Mouse (Mus musculus): ENCODE results near the gene Ccdc34. TPM values are rescaled to one million over a fixed set of nuclear protein-coding genes. Genes with fewer than 3 reads are reported as not detected.

The Ccdc34 gene
- 10 to 100 TPM; 12.3 to 14.8 (median 14.2) TPM for total RNA-seq (2022)

DNA sequence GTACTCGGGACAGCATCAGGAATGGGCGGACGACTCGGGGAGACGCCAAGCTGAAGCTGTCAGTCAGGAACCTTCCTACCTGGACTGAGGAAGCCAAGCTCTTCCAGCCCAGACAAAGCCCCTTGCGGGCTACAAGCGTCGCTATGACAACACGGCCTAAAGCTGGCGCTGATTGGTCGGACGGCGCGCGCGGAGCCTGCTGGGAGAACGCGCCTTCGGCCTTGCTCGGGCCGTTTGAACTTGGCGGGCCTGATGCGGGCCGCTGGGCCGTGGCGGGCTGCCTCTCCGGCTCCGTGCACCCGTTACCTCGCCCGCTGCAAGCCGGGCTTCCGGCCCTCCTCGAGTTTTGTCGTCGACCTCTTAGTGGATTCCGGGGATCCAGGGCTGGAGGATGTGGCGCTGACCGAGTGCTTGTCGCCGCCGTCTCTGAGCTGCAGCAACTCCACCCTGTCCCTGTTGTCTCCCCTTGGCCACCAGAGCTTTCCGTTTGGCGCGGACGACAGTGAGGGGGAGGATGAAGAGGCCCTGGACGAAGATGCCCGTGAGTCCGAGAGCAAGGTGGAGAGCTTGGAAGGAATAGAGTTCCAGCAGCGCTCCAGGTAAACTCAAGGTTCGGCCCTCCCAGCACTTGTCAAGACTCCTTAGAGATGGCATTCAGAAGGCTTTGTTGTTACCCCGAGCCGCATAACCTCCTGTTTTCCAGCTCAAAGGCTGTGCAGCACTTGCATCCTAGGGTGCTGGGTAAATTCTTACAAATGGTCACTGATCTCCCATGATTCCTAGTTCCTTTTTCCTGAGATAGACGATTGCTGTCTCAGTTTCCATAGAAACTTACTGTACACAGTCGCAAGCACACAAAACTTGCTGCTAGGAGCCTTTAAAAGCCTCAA lies at the start of gene Ccdc34:
TSS of gene Ccdc34 (plus strand) at position 202 of the 890 bp plus-strand sequence.
- DNase-seq (ENCODE audit: low spot score in 2 of 2): peak; percentile 83 to 89

DNA sequence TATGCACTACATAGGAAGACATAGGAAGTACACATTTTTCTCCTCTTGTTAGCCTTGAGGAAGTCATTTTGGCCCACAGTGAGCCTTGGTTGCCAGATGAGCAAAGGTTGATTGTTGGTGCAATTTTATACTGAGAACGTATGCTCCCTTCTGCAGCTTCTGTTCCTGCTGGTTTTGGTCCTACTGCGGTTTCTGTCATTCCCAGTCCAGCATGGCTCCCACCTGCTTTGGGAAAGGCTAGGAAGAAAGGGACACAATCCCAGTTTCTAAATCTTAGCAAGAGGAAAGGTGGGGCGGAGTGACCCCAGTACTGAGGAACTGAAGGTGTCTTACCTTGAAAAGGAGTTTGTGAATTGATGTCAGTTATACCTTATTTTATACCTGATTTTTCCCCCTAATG lies 48.2 kb upstream of the Ccdc34 start:
- no peak for DNase-seq (ENCODE audit: low spot score in 2 of 2)

DNA sequence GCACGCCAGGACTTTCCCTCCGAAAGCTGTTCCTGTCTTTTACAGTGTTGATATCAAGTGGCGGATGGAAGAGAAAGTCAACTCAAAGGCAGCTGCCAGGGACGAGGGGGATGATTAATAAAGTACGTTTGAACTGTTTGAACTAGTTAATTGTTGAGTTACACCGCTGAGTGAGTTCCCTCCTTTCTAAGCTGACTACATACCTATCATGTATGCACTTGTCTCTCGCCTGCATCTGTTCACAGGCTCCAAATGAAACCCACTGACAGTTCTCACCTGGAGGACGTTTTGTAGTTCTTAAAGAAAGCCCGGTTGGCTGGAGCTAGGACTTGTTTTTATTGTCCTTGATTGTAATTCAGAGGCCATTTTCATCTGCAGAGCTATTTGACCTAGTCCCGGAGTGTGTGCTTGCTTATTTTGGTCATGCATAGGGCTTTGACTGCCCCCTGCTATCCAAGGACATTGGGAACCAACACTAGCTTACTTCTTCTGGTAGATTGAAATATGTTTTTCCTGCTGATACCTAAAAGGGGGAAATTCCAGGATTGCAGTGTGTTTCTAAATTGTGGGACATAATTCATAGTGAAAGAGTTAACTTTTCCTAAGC lies 47.6 kb upstream of the Ccdc34 start:
- DNase-seq (ENCODE audit: low spot score in 2 of 2): no peak

DNA sequence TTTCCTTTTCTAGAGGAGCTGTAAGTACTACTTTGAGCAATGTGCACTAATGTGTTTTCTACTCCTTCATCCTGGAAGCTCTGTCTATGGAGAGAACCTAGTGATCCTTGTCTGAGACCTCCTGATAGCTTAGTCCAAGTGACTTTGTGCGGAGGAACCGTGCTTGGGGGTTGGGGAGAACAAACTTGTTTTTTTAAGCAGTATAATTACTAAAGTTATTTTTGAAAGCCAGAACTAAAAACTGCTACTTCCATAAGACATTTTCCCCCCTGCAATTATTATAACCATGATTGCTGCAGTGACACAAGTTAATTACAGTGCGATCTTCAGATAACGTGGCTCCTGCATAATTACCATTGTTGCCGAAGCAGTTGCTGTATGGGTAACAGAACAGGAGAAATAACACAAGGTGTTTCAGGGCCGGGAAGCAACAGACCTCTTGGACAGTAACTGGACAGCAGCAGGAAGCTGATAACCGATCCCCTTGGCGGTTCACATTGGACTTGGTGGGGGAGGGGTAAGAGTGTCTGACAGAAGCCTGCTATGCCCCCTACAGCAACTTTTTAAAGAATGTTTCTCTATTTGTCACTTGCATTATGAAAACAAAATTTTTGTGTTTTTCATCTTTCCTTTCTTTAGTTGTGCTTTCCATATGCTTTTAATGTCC lies 46.7 kb upstream of the Ccdc34 start:
- DNase-seq (ENCODE audit: low spot score in 2 of 2): no peak

DNA sequence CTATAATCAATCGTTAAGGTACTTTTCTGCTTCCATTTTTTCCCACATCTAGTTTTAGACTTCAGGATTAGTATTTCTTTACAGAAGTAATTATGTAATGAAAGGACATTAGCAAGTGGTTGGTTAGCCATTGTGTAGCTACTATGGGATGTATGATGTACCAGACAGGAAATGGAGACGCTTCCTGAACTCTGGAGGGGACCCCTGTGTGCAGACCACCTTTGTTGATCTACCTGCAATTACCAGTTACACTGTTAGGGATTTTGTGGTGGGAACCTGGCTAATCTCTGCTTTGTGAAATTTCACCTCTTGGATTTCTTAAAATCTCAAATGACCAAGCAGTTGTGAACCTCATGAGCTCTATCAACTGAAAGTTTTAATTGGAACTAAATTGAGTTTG lies 45.3 kb upstream of the Ccdc34 start:
- no peak for DNase-seq (ENCODE audit: low spot score in 2 of 2)

DNA sequence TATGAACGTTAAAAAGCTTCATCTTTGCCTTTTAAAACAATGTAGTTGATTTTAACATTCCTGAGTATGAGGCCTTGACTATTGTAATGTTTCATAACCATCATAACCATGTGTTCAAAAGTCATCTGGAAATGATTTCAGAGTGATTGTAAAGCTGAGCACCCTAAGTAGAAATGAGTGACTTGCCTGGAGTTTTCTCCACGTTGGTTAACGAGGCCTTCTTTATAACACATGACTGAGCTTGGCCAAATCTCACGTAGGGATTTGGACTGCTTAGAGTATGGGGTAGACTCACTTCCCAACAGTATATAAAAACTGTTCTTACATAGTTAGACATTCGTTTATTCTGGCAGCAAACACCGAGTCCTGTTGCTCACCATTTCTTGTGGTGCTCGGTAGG lies 44.7 kb upstream of the Ccdc34 start:
- DNase-seq (ENCODE audit: low spot score in 2 of 2): no peak

DNA sequence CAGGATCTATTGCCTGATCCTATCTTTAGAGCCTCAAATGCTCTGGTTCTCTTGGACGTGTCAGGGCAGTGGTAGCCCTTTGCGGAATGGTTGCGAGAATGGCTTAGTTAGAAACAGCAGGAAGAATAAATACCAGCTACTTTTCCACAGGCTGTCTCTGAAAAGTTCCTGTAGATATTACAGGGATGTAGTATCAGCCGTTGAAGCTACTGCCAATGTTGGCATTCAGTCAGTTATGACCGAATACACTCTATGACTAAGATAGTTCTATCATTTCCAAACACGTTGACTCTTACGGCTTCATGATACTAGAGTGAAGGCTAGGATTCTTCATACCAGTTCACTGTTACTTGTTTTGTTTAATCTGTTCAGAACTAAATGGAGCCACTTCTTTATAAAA lies 42.8 kb upstream of the Ccdc34 start:
- DNase-seq (ENCODE audit: low spot score in 2 of 2): no peak

DNA sequence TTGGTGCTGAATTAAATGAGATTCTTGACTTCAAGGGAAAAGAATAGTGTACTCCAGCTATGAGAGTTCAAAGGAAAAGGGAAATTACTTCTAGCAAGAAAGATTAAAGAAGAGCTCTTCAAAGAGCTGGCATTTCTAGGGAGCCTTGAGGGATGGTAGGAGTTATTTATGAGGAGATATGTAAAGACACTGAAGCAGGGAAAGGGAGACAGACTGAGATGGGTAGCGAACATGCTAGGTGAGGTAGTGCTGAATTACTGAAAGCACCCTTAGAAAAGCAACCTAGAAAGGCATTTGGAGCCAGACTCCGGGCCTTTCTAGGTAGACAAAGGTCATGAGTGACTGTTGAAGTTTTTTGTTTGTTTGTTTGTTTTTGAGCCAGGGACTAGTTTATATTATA lies 41.4 kb upstream of the Ccdc34 start:
- DNase-seq (ENCODE audit: low spot score in 2 of 2): no peak

DNA sequence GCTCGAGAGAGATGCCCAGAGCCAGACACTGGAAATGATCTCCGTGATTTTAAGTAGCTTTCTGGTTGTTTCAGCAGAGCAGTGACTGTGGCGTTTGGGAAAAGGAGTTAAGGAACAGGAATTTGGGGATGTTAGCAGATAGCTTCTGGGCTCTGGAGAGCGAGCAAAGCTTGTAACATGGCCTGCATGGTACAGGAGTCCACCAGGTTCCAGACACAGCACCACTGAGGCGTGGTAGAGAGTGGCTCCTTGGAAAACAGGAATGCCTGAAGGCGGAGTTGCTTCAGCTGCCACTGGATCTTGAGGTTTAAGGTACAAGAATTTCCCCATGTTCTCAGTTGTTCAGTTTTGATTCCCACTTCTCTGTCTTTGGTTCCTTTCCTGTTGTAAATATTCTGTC lies 40.3 kb upstream of the Ccdc34 start:
- DNase-seq (ENCODE audit: low spot score in 2 of 2): no peak

DNA sequence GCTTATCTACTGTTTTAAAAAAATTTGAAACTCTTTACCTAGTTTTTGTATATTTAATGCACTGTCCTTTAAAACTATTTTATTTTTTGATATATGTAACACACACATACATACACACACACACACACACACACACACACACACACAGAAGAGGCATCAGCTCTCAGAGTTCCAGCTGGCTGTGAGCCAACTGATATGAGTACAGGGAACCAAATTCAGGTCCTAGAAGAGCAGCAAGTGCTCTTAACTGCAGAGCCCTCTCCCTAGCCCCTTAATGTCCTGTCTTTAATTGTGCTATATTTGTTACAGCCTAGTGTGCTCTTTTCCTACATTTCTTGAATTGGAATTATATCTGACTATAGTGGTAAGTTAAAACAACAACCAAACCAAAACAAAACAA lies 38.4 kb upstream of the Ccdc34 start:
- DNase-seq (ENCODE audit: low spot score in 2 of 2): no peak

DNA sequence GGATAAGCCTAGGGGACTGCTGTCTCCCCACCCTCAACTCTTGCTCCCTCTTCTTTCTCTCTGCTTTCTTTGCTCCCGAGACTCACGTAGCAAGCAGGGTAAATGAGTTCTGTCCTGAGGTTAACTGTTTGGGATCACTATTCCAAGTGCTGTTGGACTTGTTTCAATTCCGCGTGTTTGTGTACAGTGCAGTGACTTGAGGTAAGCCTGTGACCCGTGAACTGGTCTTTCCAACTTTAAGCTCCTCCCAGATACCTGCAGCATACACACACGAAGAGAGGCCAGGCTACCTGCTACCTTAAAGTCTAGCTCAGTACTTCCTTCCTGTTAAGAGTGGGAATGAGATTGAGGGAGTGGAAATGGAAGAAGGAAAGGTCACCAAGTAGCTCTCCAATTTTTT lies 34.2 kb upstream of the Ccdc34 start:
- no peak for DNase-seq (ENCODE audit: low spot score in 2 of 2)

DNA sequence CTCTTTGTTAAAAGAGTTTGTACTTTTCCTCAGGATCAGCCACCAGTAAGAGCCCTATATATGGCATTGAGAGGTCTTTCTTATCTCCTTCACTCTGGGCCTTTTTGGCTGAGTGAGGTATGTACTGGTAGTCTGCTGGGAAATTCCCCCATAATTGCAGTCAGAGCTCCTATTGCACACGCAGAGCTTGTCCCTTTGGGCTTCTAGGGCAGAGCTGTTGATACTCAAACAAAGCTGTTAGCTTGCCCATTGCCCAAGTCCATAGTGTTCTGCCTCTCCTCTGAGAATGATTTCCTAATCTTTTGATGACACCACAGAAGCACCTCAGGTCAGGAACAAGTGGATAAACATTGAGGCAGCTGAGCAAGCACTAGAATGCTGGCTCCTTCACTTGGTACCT lies 32.7 kb upstream of the Ccdc34 start:
- no peak for DNase-seq (ENCODE audit: low spot score in 2 of 2)

DNA sequence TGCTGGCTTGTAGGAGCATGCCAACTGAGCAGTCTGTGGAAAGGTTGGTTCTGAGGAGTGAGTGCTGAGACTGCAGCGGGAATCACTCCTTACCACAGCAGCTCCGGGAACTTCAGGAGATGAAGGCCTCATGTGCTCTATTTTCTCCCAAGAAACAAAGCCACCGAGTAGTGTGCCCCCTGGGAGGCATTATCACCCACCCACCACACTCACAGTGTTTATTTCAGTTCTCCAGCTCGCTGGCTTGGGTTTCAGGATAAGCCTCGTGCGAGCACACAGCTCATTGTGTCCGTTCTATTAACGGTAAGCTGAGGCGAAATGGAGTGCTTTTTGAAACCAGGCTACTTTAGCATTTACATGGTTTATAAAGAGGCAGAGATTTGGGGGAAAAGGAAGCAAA lies 32.1 kb upstream of the Ccdc34 start:
- no peak for DNase-seq (ENCODE audit: low spot score in 2 of 2)

DNA sequence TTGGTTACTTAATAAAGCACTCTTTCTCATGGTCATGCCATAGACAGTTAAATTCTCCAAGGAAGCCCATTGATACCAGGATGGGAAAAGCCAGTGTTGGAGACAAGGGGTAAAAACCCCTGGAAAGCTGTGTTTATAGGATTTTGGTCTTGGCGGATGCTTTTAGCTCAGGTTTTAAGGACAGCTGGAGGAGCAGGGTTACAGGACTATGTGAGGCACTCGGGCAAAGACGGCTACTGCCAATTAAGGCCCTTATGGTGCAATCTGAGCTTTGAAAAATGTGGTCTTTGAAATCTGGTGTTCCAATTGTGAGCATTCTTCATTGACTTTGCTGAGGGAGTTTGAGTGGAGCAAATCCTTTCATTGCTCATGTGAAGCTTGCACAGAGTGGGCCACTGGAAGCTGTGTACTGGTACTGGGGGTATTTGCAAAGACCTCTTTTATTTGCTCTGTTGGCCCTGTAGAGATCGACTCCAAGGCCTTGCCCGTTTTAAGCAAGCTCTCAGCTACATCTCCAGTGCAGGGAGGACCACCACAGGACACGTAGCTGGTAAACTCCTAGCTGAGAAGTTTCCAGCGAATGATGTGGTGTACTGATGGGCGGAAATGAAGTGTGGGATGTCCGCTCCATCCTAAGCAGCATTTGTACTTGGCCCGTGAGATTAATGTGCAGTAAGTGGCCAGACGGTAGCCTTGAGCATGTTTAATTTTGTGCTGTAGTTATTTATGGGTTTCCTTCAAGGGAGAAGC lies 31.4 kb upstream of the Ccdc34 start:
- no peak for DNase-seq (ENCODE audit: low spot score in 2 of 2)

DNA sequence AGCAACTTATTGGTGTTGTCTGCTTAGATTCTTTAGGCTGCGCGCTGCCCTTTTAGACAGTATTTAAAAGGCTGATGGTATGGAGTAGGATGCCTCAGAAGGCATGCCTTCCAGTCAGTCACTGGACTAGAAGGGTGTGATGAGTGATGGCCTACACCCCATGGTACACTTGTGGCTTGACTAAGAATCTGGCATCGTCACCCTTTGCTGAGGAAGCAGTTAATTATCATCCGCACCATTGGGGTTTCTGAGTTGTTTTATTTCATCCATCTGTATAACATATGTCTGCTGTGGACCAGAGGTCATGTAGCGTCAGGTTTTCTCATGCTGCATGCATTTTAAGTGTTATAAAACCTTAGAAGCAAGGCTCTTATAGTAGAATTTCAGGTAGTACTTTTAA lies 29.7 kb upstream of the Ccdc34 start:
- DNase-seq (ENCODE audit: low spot score in 2 of 2): no peak

DNA sequence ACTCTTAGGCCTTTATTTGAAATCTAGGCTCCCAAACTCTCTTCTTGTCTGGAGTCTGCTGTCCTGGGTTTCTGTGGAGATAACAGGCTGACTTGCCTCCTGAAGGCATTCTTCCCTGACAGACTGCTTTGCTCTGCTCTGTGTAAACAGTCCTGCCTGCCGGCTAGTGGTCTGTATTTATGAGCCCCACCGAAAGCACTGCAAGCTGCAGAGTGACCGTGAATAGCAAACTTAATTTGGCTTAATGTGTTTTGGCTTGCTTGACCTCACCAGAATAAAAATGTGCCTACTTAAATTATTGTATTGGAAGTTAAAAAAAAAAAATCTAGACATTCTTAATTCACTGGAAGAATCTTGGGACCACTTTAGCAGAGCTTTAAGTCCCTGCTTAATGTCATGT lies 28.4 kb upstream of the Ccdc34 start:
- no peak for DNase-seq (ENCODE audit: low spot score in 2 of 2)

DNA sequence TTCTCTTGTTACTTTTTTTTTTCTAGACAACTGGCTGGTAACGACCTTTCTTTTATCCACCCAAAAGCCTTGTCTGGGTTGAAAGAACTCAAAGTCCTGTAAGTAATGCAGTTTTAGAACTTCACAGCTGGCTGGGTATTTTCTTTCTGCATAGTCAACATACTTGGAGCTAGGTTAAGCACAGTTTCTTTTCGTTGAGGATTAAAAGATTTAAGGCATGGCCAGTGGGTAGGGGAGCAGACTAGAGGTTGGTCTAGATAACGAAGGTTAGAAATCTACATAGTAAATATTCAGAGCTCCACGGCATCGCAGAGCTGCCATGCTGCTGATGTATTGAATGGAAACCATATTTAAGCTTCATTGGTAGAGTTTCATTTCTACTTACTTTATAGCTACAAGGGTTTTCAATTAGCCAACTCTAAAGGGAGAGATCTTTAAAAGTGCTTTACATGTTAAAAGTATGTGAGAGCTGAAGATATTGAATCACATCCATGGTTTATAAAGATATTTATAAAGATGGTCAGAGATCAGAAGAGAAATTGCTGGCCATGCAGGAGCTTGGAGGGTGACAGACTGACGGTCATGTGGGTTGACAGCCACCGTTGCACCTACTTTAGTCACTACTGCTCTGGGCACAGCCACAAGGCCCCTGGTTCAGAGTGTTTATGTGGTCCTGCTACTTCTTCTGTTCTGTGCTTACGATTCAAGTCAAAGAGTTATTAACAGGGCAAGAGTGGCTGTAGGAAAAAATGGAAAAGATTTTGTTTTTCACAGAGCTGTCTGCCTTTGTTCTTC lies 27.7 kb upstream of the Ccdc34 start:
- DNase-seq (ENCODE audit: low spot score in 2 of 2): no peak

DNA sequence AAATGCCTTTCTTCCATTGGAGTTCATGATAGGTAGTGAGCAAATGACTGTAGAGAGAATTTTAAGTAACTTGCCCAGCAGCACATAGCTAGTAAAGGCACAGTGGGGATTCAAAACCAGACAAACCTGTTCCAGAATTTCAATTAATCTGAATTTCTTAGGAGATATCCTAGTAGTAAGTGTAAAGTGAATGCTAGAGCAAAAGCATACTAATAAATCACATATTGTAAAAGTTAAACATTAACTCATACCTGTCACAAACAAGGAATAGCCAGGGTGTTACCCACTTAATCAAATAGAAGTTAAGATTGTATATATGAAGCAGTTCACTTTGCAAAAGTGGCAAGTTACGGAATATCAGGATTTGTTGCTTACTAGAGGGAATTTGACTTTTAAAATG lies 25.9 kb upstream of the Ccdc34 start:
- DNase-seq (ENCODE audit: low spot score in 2 of 2): no peak

DNA sequence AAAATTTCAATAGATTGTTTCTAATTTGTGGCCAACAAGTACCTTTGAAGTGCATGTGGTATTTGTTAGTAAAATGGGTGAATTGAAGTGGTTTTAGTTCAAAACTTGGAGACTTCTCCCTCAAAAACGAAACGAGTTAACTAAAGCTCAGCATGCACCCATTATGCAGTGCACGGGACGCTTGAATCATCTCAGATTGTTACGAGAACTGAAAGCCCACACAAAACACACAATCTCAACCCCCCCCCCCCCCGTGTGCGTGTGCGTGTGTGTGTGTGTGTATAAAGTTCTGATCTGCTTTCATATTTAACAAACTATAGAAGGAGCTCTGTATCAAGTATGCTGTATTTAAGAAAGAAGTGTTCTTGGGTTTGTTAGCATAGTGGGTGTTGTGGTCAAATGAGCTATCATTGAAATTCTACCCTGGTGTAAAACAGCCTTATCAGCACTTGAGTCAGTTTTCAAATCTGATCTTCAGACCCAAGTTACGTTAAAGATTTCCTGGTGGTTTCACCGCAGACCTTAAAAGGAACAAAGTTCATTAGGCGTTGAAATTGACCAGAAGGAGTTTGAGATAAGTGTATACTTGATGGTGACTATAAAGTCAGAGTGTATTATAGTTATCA lies 25.1 kb upstream of the Ccdc34 start:
- no peak for DNase-seq (ENCODE audit: low spot score in 2 of 2)

DNA sequence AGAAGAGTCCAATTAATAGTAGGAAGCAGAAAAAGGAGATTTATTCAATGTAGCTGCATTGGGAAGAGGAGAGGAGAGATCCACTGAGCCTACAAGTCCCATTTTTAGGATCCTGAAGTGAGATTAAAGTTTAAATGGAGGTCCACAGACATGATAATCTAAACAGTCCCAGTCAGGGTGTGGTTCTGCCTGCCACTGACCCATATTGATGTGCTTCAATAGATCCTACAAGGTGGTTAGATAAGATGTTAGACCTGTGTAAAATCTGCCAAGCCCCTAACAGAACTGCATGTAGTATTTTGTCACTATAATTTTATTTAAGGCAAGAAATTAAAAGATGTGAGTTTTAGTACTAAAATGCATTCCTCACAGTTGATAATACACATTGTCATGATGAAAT lies 24.2 kb upstream of the Ccdc34 start:
- DNase-seq (ENCODE audit: low spot score in 2 of 2): no peak

DNA sequence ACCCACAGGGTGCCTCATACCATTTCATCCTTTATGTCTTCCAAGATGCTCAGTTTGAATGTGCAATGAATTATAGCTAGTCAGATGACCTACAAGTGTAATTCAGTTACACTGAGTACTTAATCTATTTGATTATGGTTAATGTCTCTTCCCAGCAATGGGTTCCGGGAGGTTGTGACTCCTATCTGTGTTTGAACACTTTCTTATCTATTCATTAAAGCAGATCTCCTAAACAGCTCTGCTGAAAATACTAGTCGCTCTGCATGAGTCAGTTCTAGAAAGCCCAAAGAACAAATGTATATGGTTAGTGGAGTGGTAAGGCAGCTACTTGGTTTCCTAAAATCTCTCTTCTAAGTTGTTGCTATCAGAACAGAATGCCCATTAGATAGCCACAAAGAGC lies 22.6 kb upstream of the Ccdc34 start:
- DNase-seq (ENCODE audit: low spot score in 2 of 2): no peak
